Mouse (Mus musculus) hindbrain, embryonic 16.5 days (tissue): ENCODE measurements at regions not wholly inside any gene's neighbourhood (a gene's known extent, or its start where the extent isn't known, plus 50 kb on each side); places are given as distances from the start of the nearest gene placed in this dataset.

ENCODE experiments used
- ATAC-seq: fragments of 200-750 bp; cut with Nextera tagmentation; 2 replicates; pipeline ENCODE4 v1.8.0; 2017; ENCODE audit warnings: moderate TSS enrichment, moderate library complexity
- H3K27ac ChIP-seq: fragments of 300-500 bp; sonication (generic); 2 replicates; pipeline ENCODE4 v1.5.1; 2014; ENCODE audit warnings: low read depth, mild to moderate bottlenecking, control low read depth, low read length, moderate library complexity
- H3K27me3 ChIP-seq: fragments of 300-500 bp; sonication (generic); replicated peaks from 2 replicates; pipeline ENCODE4 v1.6.1; 2014; ENCODE audit warnings: low read length; ENCODE audit not compliant: control insufficient read depth, insufficient read depth
- H3K36me3 ChIP-seq: fragments of 300-500 bp; sonication (generic); 2 replicates; pipeline ENCODE4 v1.6.1; 2014; ENCODE audit warnings: mild to moderate bottlenecking, low read length, moderate library complexity, mixed read lengths; ENCODE audit not compliant: control insufficient read depth, insufficient read depth
- H3K4me1 ChIP-seq: fragments of 300-500 bp; sonication (generic); 2 replicates; pipeline ENCODE4 v1.6.1; 2014; ENCODE audit warnings: low read depth, low read length; ENCODE audit not compliant: control insufficient read depth, insufficient read depth
- H3K4me2 ChIP-seq: fragments of 300-500 bp; sonication (generic); 2 replicates; pipeline ENCODE4 v1.6.1; 2014; ENCODE audit warnings: mild to moderate bottlenecking, low read length, control low read depth, moderate library complexity
- H3K4me3 ChIP-seq: fragments of 300-500 bp; sonication (generic); 2 replicates; pipeline ENCODE4 v1.5.1; 2014; ENCODE audit warnings: mild to moderate bottlenecking, low read length, control low read depth, moderate library complexity
- H3K9ac ChIP-seq: fragments of 300-500 bp; sonication (generic); 2 replicates; pipeline ENCODE4 v1.6.1; 2014; ENCODE audit warnings: low read depth, mild to moderate bottlenecking, control low read depth, low read length, moderate library complexity
- H3K9me3 ChIP-seq: fragments of 300-500 bp; sonication (generic); 2 replicates; pipeline ENCODE4 v1.6.1; 2014; ENCODE audit warnings: mild to moderate bottlenecking, low read length, moderate library complexity; ENCODE audit not compliant: control insufficient read depth
- WGBS: fragments of 180-500 bp; shearing (Covaris S2); extraction: QIAGEN DNeasy Blood & Tissue Kit; methylation state at CpG from one replicate; pipeline ENCODE4 v1.1.7; 2014; 5-methylcytosine and 5-hydroxymethylcytosine counted together

DNA sequence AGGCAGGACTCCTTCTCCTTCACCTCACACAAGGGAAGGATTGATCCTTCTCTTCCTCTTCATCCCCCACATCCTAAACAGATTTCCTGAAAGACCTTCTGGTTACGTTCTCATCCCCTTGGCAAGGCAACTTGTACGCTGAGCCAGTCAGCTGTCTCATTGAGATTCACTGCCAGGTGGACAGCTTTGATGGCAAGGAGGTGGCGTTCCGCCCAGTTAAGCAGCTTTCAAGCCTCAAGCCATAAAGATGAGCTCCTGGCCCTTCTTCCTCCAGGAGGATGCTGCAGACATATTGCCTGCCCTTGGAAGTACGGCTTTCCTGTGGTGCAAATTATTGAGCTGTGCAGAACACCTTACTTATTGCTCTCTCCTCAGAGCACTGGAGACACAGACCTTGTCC, 494.8 kb upstream of the Mpdz start:
- Histone ChIP-seq H3K9ac (no peak overlapping the region), H3K27ac (no peak overlapping the region), H3K9me3 (no peaks in the 10 kb centered on the region), H3K4me2 (no peak overlapping the region), H3K4me1 (no peaks in the 10 kb centered on the region), H3K27me3 (no peaks in the 10 kb centered on the region), H3K36me3 (no peaks in the 10 kb centered on the region), H3K4me3 (no peak overlapping the region)
- ATAC-seq, result peak; percentile 94
- WGBS, result 59% methylated on average over 5 of the region's 5 CpGs

DNA sequence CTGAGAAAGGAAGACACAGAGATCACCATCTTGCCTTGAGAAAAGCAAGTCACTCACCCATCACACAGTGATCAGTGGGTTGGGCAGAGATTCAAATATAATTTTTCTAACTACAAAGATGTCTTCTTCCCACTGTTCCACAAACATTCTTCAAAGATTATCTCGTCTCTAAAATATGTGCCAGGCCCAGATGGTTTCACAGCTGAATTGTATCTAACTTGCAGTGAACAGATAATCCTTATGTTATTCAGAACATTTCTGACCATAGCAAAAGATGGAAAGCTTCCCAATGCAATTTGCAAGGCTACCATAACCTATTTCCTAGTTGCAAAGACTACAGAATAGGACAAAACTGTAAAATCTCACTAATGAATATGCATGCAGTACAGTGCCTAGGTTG, 488.3 kb upstream of the Mpdz start:
- 74% methylated on average over 1 of the region's 1 CpGs for WGBS
- Histone ChIP-seq H3K27ac (no peak overlapping the region), H3K36me3 (no peaks in the 10 kb centered on the region), H3K4me3 (no peak overlapping the region), H3K9ac (no peak overlapping the region), H3K4me1 (no peaks in the 10 kb centered on the region), H3K4me2 (no peak overlapping the region), H3K27me3 (no peaks in the 10 kb centered on the region), H3K9me3 (no peaks in the 10 kb centered on the region)
- ATAC-seq, result no peak

DNA sequence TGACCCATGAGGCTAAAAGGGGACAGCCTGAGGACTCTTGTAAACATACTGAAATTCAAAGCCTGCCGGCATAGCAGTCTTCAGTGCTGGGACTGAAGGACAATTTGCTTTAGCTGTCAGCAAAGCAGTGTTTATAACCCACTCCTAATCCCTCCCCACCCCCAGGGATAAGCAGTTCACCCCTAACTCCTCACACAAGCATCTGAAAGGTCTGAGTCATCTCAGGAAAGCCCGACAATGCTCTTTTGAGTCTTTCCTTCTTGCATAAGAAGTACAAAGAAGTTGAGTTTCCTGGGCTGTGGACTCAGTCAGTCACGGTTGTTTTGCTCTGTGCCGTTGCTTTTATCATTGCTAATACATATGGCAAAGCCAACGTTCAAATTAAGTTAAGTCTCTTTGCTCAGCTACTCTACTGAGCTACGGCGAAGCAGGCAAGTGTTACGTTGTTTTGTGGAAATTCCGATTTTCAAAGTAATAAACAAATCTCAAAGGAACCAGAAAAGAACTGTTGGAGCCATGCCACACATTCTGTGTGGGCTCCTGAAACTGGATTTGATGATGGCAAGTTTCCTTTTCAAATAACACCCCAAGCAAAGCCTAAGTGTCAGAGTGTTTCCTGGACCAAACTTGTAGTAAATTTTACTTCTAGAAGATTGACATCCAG, 486.1 kb upstream of the Mpdz start:
- Histone ChIP-seq H3K4me3 (no peak overlapping the region), H3K4me1 (no peaks in the 10 kb centered on the region), H3K27ac (no peak overlapping the region), H3K36me3 (no peaks in the 10 kb centered on the region), H3K9me3 (no peaks in the 10 kb centered on the region), H3K4me2 (no peak overlapping the region), H3K27me3 (no peaks in the 10 kb centered on the region), H3K9ac (no peak overlapping the region)
- WGBS, result 45% methylated on average over 9 of the region's 9 CpGs
- no peak for ATAC-seq

DNA sequence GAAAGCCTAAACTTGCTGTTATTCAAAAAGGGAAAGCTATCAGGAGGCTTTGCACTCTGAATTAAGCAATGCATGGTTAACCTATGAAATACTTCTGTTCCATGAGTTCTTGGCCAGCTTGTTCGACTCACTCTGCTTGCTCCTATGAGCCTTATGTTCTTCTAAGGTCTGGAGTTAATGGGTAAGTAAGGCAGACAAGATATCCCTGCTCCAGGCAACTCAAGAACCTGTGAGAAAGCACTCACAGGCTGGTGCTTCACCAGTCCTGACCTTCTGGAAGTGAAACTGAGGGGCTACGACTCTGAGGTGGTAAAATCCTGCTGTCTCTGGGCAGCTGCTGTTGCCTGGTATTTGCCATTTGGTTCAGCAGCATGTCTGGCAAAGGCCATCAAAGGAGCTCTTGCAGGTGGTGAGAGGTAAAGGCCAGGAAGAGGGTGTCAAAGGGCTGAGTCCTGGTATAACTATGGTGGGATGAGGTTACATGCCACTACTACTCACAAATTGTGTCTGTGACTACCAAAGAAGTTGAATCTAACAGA, 484.6 kb upstream of the Mpdz start:
- H3K27ac ChIP-seq, result no peak overlapping the region
- H3K9me3 ChIP-seq, result no peaks in the 10 kb centered on the region
- no peak overlapping the region for H3K4me3 ChIP-seq
- no peaks in the 10 kb centered on the region for H3K27me3 ChIP-seq
- no peak for ATAC-seq
- H3K4me1 ChIP-seq, result no peaks in the 10 kb centered on the region
- 79% methylated on average over 2 of the region's 2 CpGs for WGBS
- H3K9ac ChIP-seq, result no peak overlapping the region
- H3K4me2 ChIP-seq, result no peak overlapping the region
- no peaks in the 10 kb centered on the region for H3K36me3 ChIP-seq

DNA sequence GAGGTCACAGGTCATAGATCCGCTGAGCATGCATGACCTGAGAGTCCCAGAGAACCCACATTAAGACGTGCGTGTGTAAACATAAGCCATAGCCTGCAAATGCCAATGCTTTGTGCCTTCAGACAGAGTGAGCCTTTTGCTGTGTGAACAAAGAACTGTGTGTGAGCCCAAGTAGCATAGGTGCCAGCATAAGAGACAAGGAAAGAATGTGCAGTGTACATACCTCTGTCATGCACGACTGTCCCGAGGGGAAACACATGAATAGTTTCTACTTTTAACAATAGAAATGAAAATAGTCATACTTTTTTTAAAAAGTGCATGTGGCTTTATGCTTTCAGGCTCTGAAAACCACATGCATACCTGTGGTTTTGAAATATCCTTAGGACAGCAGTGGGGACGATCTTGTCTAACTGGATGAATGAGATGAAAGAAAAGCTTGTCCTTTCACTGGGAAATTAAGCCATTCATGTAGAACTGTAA, 484.1 kb upstream of the Mpdz start:
- ATAC-seq, result no peak
- H3K4me3 ChIP-seq, result no peak overlapping the region
- no peaks in the 10 kb centered on the region for H3K36me3 ChIP-seq
- 56% methylated on average over 6 of the region's 6 CpGs for WGBS
- no peak overlapping the region for H3K9ac ChIP-seq
- H3K27me3 ChIP-seq, result no peaks in the 10 kb centered on the region
- no peaks in the 10 kb centered on the region for H3K9me3 ChIP-seq
- no peak overlapping the region for H3K27ac ChIP-seq
- no peak overlapping the region for H3K4me2 ChIP-seq
- H3K4me1 ChIP-seq, result no peaks in the 10 kb centered on the region

DNA sequence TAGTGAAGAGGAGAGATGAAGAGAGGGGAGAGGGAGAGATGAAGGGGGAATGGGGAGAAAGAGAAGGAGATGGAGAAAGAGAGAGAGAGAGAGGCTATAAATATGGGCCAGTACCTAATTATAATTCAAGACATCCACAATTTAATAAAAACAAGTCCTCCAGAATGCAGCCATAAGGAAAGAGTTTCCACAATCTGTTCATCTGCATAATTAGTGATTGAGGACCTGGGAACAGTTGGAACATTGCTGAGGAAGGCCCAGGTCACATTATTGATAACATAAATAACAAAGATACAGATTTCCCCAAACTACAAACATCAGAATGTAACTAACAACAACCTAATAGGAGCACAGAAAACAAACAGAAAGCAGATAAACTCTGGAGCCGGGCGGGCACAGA, 483.0 kb upstream of the Mpdz start:
- Histone ChIP-seq H3K4me1 (no peaks in the 10 kb centered on the region), H3K36me3 (no peaks in the 10 kb centered on the region), H3K27ac (no peak overlapping the region), H3K4me3 (no peak overlapping the region), H3K27me3 (no peaks in the 10 kb centered on the region), H3K9ac (no peak overlapping the region), H3K4me2 (no peak overlapping the region), H3K9me3 (no peaks in the 10 kb centered on the region)
- ATAC-seq, result no peak
- 85% methylated on average over 2 of the region's 2 CpGs for WGBS

DNA sequence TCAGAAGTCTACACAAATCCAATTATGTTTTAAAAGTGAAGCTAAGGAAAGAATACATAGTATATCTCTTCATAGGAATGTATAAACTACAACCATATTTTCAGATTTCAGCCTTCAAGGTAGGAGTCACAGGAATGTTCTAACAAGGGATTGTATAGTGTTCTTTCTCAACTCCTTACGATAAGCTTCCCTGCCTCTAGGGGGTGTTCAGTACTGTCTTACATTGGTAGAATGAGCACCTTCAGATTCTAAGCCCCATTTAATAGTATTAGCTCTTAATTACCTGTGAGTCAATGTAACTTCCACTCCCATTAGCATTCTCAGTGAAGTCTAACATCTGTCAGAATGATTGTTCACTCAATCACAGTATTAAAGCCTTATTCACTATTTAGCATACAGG, 481.5 kb upstream of the Mpdz start:
- no peaks in the 10 kb centered on the region for H3K27me3 ChIP-seq
- H3K9ac ChIP-seq, result no peak overlapping the region
- no peaks in the 10 kb centered on the region for H3K9me3 ChIP-seq
- H3K4me3 ChIP-seq, result no peak overlapping the region
- H3K36me3 ChIP-seq, result no peaks in the 10 kb centered on the region
- no peaks in the 10 kb centered on the region for H3K4me1 ChIP-seq
- no peak overlapping the region for H3K27ac ChIP-seq
- 80% methylated on average over 1 of the region's 1 CpGs for WGBS
- H3K4me2 ChIP-seq, result no peak overlapping the region
- no peak for ATAC-seq

DNA sequence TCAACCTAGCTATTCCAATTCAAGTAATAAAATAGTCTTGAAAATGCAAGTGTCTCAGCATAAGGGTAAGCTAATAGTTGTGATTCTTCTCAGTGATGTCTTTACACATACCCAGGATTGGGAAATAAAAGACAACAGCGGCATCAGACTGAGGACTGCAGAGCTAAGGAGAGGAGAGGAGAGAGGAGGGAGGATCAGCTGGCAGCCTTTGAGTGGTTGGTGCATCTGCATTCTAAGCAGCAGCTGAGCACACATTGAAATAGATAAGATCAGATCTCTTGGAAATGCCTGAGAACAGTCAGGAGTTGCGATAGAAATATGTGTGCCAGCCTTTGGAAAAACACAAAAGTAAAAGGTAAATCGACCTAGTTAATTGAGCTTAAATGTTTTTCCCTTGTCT, 480.3 kb upstream of the Mpdz start:
- Histone ChIP-seq H3K9ac (no peak overlapping the region), H3K9me3 (no peaks in the 10 kb centered on the region), H3K4me1 (no peaks in the 10 kb centered on the region), H3K4me2 (no peak overlapping the region), H3K27ac (no peak overlapping the region), H3K27me3 (no peaks in the 10 kb centered on the region), H3K36me3 (no peaks in the 10 kb centered on the region), H3K4me3 (no peak overlapping the region)
- 71% methylated on average over 3 of the region's 3 CpGs for WGBS
- no peak for ATAC-seq

DNA sequence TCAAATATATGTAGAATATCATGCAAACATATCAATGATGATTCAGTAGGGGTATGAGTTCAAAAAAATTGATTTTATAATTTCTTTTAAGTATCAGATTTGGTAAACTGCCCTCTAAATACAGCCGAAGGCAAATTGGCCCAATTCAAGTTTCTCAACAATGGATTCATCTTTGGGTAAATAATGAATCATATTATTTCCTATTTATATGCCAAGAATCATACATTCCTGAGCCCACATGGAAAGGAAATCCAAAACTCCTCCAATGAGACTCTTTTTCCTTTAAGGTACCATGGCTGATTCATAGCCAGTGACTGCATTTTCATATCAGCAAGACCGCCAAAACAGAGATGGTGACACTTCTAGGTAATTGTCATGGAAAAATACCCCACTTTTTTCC, 472.4 kb upstream of the Mpdz start:
- 91% methylated on average over 2 of the region's 2 CpGs for WGBS
- Histone ChIP-seq H3K4me3 (no peak overlapping the region), H3K4me1 (no peaks in the 10 kb centered on the region), H3K9me3 (no peaks in the 10 kb centered on the region), H3K36me3 (no peaks in the 10 kb centered on the region), H3K9ac (no peak overlapping the region), H3K27ac (no peak overlapping the region), H3K4me2 (no peak overlapping the region), H3K27me3 (no peaks in the 10 kb centered on the region)
- ATAC-seq, result no peak
